Mouse (Mus musculus): Measurements from ENCODE around the gene 1700113H08Rik. TPM values are rescaled to one million over a fixed set of nuclear protein-coding genes. Genes with fewer than 3 reads are reported as not detected.
A peak's percentile ranks its signal among the peaks of the same experiment; 100 is the strongest.

1700113H08Rik gene
- polyA plus RNA-seq, 1 experiment from 2014 or later, result not detected

DNA sequence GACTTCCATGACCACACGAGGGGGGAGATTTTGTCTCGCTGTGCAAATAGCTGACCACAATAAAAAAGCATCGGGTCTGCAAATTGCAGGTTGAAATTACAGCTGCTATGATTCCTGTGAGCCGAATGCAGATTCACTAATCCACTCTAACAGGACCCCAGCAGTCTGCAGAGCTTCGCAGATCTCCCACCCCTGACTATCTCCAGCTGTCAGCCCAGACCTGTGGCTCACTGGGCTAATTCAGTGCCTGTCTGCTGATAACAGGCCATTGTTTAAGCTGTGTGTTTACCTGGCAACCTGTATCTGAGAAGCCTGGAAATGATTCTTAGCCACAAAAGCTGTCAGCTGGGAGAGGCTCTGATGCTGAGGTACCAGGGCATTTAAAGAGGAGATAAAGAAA lies 20.8 kb upstream of the 1700113H08Rik start:
- H3K4me1 ChIP-seq, result no peaks in the 10 kb centered on the region

DNA sequence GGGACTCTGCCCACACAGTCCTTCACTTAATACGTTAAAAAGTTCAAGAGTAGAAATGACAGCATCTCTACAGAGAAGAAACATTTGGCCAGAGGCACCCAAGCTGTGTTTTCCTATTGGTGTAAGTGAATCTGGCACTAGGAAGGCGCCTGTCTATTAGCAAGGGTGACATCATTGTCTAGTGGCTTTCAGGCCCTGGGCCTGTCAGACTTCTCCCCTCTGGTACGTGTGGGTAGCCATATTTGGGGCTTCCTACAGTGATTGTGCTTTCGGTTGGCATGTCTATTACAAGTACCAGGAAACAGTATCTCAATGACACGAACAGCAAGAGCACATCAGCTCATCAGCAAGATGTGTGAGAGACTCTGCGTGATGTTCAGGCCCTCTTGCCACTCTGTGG lies 18.5 kb upstream of the 1700113H08Rik start:
- H3K36me3 ChIP-seq, result no peaks in the 10 kb centered on the region
- ATAC-seq (ENCODE audit: insufficient number of reproducible peaks, low FRiP score, low TSS enrichment, low read depth), result no peak
- no peak overlapping the region for H3K4me3 ChIP-seq
- no peaks in the 10 kb centered on the region for H3K4me1 ChIP-seq
- H3K4me2 ChIP-seq, result no peak overlapping the region
- H3K27ac ChIP-seq, result no peak overlapping the region
- H3K27me3 ChIP-seq, result no peaks in the 10 kb centered on the region
- no peaks in the 10 kb centered on the region for H3K9me3 ChIP-seq
- H3K9ac ChIP-seq, result no peak overlapping the region
- WGBS, result 78% methylated on average over 6 of the region's 6 CpGs

More for the DNA sequence above, 20.8 kb upstream of the 1700113H08Rik start:
- Histone ChIP-seq H3K4me2 (no peak overlapping the region), H3K27me3 (no peaks in the 10 kb centered on the region), H3K4me3 (no peak overlapping the region), H3K9ac (no peak overlapping the region), H3K27ac (no peak overlapping the region), H3K9me3 (no peaks in the 10 kb centered on the region), H3K36me3 (no peaks in the 10 kb centered on the region)
- WGBS, result 31% methylated on average over 5 of the region's 5 CpGs
- no peak for ATAC-seq (ENCODE audit: insufficient number of reproducible peaks, low FRiP score, low TSS enrichment, low read depth)

DNA sequence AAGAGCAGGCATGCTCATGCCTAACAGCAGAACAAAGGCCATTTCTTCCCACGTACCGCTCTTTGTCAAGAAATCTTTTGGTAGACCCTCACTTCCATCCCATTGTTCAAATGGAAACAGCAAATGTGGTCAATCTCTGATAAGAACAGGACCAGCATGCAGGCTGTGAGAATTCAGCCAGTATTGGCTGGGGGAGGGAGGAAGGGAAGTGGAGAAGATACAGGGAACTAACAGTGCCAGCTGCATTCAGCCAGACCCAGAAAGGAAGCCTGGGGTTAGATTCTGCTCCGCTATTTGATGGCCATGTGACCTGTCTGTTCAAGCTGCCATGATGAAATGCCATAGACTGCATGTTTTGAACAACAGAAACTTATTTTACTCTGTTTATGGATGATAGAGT lies 18.0 kb upstream of the 1700113H08Rik start:
- H3K9me3 ChIP-seq, result no peaks in the 10 kb centered on the region
- no peak for ATAC-seq (ENCODE audit: insufficient number of reproducible peaks, low FRiP score, low TSS enrichment, low read depth)
- no peaks in the 10 kb centered on the region for H3K36me3 ChIP-seq
- no peak overlapping the region for H3K4me2 ChIP-seq
- no peak overlapping the region for H3K27ac ChIP-seq
- no peaks in the 10 kb centered on the region for H3K4me1 ChIP-seq
- WGBS, result 89% methylated on average over 3 of the region's 3 CpGs
- H3K4me3 ChIP-seq, result no peak overlapping the region
- H3K27me3 ChIP-seq, result no peaks in the 10 kb centered on the region
- no peak overlapping the region for H3K9ac ChIP-seq

DNA sequence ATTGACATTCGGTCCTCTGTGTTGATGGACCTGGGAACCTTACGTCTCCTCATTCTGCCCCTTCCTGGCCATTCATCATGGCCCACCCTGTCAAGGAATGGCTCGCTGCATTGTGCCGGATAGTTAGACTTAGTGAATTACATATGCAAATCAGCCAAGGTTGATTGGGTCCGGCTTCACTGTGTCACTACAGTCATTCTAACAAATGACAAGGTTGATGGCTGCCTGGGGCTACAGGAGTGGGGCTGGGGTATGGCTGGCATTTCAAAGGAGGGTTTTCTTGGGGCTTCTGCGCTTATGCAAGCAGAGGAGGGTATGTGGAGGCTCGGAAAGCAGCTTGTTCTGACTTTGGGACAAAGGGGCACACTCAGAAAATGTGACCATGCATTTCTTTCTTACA lies 16.6 kb upstream of the 1700113H08Rik start:
- Histone ChIP-seq H3K4me3 (no peak overlapping the region), H3K4me2 (no peak overlapping the region), H3K36me3 (no peaks in the 10 kb centered on the region), H3K4me1 (no peaks in the 10 kb centered on the region), H3K9ac (no peak overlapping the region), H3K27me3 (no peaks in the 10 kb centered on the region), H3K27ac (no peak overlapping the region), H3K9me3 (no peaks in the 10 kb centered on the region)
- no peak for ATAC-seq (ENCODE audit: insufficient number of reproducible peaks, low FRiP score, low TSS enrichment, low read depth)
- 85% methylated on average over 7 of the region's 7 CpGs for WGBS

DNA sequence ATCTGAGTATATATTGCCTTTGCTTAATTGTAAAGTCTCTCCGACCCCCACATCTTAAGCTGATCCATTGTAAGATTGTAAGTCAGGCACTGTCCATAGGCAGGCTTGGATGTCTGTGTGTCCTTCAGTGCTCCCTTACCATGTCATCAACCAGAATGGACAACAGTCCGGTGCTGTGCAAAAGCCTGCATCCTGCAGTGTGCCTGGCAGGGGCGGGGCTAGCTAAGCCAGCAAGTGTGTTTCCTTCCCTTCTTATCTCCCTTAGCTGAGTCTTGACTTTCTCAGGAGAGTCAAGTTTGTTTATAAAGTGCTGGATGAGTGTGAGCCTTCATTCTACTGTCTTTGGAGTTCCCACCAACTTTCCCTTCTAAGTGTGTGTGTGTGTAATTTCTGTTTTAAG lies 12.6 kb upstream of the 1700113H08Rik start:
- H3K4me3 ChIP-seq, result no peak overlapping the region
- no peak for ATAC-seq (ENCODE audit: insufficient number of reproducible peaks, low FRiP score, low TSS enrichment, low read depth)
- 77% methylated on average over 3 of the region's 3 CpGs for WGBS
- no peaks in the 10 kb centered on the region for H3K9me3 ChIP-seq
- H3K27me3 ChIP-seq, result no peaks in the 10 kb centered on the region
- no peak overlapping the region for H3K4me2 ChIP-seq
- no peak overlapping the region for H3K9ac ChIP-seq
- H3K4me1 ChIP-seq, result no peaks in the 10 kb centered on the region
- no peak overlapping the region for H3K27ac ChIP-seq
- H3K36me3 ChIP-seq, result no peaks in the 10 kb centered on the region

DNA sequence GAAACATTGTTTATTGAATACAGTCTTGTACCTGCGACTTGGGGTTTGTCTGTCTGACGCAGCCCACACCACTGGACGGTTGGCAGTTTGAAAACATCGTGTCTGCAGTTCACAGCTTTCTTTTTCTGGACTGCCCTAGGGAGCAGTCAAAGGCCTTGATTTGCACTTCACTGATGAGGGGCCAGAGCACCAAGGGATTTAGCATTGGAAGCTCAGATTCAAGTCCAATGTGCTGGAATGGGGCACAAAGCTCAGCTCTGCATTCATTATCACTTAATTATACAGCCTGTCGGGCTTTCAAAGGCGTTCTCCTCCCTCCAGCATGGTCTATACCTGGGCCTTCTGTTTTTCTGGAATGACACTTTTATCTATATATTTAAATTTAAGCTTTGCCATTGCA lies 11.4 kb upstream of the 1700113H08Rik start:
- H3K4me2 ChIP-seq, result no peak overlapping the region
- H3K4me1 ChIP-seq, result no peaks in the 10 kb centered on the region
- H3K27me3 ChIP-seq, result no peaks in the 10 kb centered on the region
- no peaks in the 10 kb centered on the region for H3K9me3 ChIP-seq
- no peak for ATAC-seq (ENCODE audit: insufficient number of reproducible peaks, low FRiP score, low TSS enrichment, low read depth)
- WGBS, result 33% methylated on average over 6 of the region's 6 CpGs
- H3K27ac ChIP-seq, result no peak overlapping the region
- H3K9ac ChIP-seq, result no peak overlapping the region
- H3K4me3 ChIP-seq, result no peak overlapping the region
- H3K36me3 ChIP-seq, result no peaks in the 10 kb centered on the region

DNA sequence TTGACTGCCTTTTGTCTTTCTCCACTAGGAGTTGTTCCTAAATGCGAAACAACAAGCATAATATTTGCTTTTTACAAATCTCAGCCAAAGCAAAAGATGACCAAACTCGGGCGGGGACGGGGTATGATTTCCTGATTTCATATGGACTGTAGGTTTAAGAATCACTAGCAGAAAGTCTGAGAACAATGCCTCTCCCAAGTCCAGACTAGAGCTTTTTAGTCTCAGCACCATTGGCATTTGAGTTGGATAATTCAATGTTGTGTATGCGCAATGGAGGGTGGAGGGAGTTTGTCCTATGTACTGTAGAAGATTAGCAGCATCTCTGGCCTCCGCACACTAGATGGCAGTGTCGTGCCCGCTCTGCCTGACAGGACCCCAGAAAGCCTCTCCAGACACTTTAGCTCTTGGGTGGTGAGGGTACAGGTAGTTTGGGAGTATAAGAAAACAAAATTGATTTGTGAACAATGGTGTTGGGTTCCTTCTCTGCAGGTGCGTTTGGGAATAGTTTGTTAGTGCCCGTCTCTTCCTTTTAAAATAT lies 10.8 kb upstream of the 1700113H08Rik start:
- Histone ChIP-seq H3K4me2 (no peak overlapping the region), H3K36me3 (no peaks in the 10 kb centered on the region), H3K9me3 (no peaks in the 10 kb centered on the region), H3K4me3 (no peak overlapping the region), H3K4me1 (no peaks in the 10 kb centered on the region), H3K9ac (no peak overlapping the region), H3K27me3 (no peaks in the 10 kb centered on the region), H3K27ac (no peak overlapping the region)
- 89% methylated on average over 10 of the region's 10 CpGs for WGBS
- ATAC-seq (ENCODE audit: insufficient number of reproducible peaks, low FRiP score, low TSS enrichment, low read depth), result no peak

DNA sequence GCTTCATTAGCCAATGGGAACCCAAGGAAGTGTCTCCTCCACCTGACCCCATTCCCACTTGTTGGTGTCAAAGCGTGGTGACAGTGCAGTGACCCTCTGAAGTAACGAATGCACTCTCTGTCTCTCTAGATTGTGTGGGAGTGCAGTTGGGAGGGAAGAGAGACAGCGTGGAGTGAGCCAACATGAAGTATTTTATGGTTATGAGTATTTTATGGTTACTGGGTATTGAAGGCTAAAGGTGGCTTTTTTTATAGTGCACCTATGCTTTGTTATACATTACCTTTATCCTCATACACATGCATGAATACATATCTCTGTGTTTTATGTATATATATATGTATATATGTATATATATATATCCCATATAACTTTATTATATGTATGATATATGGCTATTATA lies 8.7 kb upstream of the 1700113H08Rik start:
- H3K27ac ChIP-seq, result no peak overlapping the region

DNA sequence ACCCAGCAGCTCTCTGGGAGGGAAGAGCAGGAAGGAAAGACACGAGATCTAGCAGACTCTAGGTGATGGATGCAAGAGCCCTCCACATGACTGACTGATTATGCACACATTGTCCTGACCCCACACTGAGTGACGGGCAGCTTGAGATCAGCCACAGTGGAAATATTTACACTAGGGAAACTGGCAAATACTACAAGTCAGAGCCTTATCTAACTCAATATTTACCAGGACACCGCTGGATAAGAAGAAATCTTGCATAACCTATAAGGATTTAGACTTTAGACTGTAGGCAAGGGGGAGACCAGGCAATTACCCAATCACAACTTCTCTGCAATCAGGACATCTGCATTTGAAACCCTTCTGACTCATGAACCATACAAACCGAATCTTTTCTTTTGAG lies 6.1 kb upstream of the 1700113H08Rik start:
- Histone ChIP-seq H3K9ac (no peak overlapping the region), H3K4me2 (no peak overlapping the region), H3K9me3 (no peaks in the 10 kb centered on the region), H3K27me3 (no peaks in the 10 kb centered on the region), H3K27ac (no peak overlapping the region), H3K4me3 (no peak overlapping the region), H3K4me1 (no peaks in the 10 kb centered on the region), H3K36me3 (no peaks in the 10 kb centered on the region)
- ATAC-seq (ENCODE audit: insufficient number of reproducible peaks, low FRiP score, low TSS enrichment, low read depth), result no peak
- WGBS, result 69% methylated on average over 4 of the region's 4 CpGs

More for the DNA sequence above, 8.7 kb upstream of the 1700113H08Rik start:
- Histone ChIP-seq H3K9ac (no peak overlapping the region), H3K36me3 (no peaks in the 10 kb centered on the region), H3K4me2 (no peak overlapping the region), H3K4me1 (no peaks in the 10 kb centered on the region), H3K27me3 (no peaks in the 10 kb centered on the region), H3K4me3 (no peak overlapping the region), H3K9me3 (no peaks in the 10 kb centered on the region)
- WGBS, result 73% methylated on average over 3 of the region's 3 CpGs
- no peak for ATAC-seq (ENCODE audit: insufficient number of reproducible peaks, low FRiP score, low TSS enrichment, low read depth)

DNA sequence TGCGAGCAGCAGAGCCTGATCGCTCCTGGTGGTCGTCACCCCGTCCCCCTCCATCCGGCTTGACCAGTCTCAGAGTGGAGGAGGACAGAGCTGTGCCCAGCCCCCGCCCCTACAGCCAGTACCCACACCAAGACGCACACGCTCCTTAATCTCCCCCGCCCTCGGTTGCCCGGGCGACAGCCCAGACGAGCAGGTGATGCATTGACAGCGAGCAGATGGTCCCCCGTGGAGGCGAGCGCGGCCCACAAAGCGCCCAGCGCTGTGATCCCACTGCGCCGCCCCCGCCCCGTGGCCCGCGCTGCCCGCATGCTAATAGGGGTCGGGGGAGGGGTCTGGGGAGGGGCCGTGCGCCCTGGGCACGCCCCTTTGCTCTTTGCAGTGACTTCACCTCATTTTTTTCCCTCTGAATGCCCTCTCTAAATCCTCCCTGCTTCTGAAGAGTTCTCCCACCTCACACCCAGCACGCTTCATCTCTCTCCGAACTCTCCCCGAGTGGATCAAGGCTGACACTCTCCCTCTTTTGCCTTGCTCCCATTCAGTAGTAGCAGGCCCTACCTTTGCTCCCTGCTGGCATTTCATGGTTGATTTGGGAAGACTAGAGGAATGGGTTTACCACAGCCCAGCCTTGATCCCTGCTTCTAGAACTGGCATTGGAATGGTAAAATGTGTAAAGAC lies 543 bp downstream of the 1700113H08Rik start:
- Histone ChIP-seq H3K4me1 (peaks cover 11% of the 10 kb centered on the region), H3K36me3 (no peaks in the 10 kb centered on the region), H3K27ac (no peak overlapping the region), H3K4me3 (peak overlapping the region; percentile 48), H3K9me3 (no peaks in the 10 kb centered on the region), H3K27me3 (peaks cover 2% of the 10 kb centered on the region; the same call in 1 of the 2 replicates), H3K4me2 (peak overlapping the region; percentile 96), H3K9ac (peak overlapping the region; percentile 31)
- peak; percentile 48; the same call in 1 of the 2 replicates for ATAC-seq (ENCODE audit: insufficient number of reproducible peaks, low FRiP score, low TSS enrichment, low read depth)
- WGBS, result under 1% methylated on average over 27 of the region's 34 CpGs

DNA sequence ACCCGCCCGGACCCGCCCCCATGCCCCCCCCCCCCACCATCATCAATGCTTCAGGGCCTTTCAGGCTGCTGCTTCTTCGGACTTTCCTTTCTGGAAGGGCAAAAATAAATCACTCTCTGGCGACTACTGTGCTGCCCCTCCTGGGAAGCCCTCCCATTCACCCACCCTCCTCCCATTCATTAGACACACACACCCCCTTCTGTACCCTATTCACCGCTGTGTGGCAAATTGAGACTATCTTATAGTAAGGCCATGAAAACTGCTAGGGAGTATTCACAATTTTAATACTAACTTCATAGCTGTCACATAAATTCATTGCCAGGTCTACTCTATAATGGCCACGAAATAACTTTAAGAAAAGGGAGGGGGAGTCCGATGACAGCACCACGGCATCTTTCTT lies 1.1 kb downstream of the 1700113H08Rik start:
- H3K4me3 ChIP-seq, result no peak overlapping the region

DNA sequence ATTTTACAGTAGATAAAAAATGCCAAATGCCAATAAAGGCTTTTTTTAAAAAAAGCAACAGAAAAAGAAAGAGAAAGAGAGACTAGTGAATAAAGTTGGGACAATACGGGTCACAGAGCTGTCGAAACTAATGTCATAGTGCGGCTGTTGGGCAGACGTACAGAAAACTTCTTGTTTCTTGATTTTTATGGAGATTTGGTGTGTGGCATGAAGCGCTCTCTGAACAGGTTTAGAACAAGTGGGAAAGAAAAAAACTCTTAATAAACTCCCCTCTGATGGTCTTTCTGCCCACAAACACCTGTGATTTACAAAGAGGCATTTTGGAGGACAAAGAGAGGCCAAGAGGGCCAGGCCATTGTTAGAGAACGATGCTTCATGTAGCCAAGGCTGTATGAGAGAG lies 1.6 kb downstream of the 1700113H08Rik start:
- Histone ChIP-seq H3K4me3 (no peak overlapping the region), H3K27ac (no peak overlapping the region), H3K36me3 (no peaks in the 10 kb centered on the region), H3K9ac (no peak overlapping the region), H3K9me3 (no peaks in the 10 kb centered on the region), H3K27me3 (peaks cover 2% of the 10 kb centered on the region; the same call in 1 of the 2 replicates), H3K4me1 (peaks cover 11% of the 10 kb centered on the region), H3K4me2 (no peak overlapping the region)
- no peak for ATAC-seq (ENCODE audit: insufficient number of reproducible peaks, low FRiP score, low TSS enrichment, low read depth)
- 73% methylated on average over 6 of the region's 6 CpGs for WGBS

More for the DNA sequence above, 1.1 kb downstream of the 1700113H08Rik start:
- Histone ChIP-seq H3K36me3 (no peaks in the 10 kb centered on the region), H3K27ac (no peak overlapping the region), H3K9ac (no peak overlapping the region), H3K4me2 (peak overlapping the region; percentile 96; the same call in 1 of the 2 replicates), H3K9me3 (no peaks in the 10 kb centered on the region), H3K4me1 (peaks cover 11% of the 10 kb centered on the region), H3K27me3 (peaks cover 2% of the 10 kb centered on the region; the same call in 1 of the 2 replicates)
- ATAC-seq (ENCODE audit: insufficient number of reproducible peaks, low FRiP score, low TSS enrichment, low read depth), result no peak
- 18% methylated on average over 9 of the region's 9 CpGs for WGBS
